Mouse (Mus musculus): ENCODE measurements around the gene Eif2d. TPM values are rescaled to one million over a fixed set of nuclear protein-coding genes. Genes with fewer than 3 reads are reported as not detected.
"Not testable (repeated sequence)": the region's sequence is repeated elsewhere in the genome, so short reads cannot be mapped to it uniquely, and the experiment has no call there.

Eif2d gene
- polyA plus RNA-seq, 1 experiment from 2014 or later = 53.6 TPM

- no peak overlapping the region for H3K9ac ChIP-seq
- H3K9me3 ChIP-seq = no peaks in the 10 kb centered on the region
- no peak overlapping the region for H3K4me3 ChIP-seq
- no peaks in the 10 kb centered on the region for H3K27me3 ChIP-seq (replicated peaks)
- no peak overlapping the region for H3K4me2 ChIP-seq
- 88% methylated on average over 11 of the region's 11 CpGs for WGBS
- H3K4me1 ChIP-seq = no peaks in the 10 kb centered on the region
- no peak overlapping the region for H3K27ac ChIP-seq
- peaks cover 39% of the 10 kb centered on the region for H3K36me3 ChIP-seq (replicated peaks)
- no peak for ATAC-seq (replicated peaks)
Measured at GRCm38 (mm10) chr1:131125987-131126744, 26.8 kb upstream of the Eif2d start.

GRCm38 (mm10) chr1:131134231-131134630 is 18.8 kb upstream of the Eif2d start:
- whole genome bisulfite sequencing = 19% methylated on average over 6 of the region's 6 CpGs
- H3K9me3 ChIP-seq = no peaks in the 10 kb centered on the region

GRCm38 (mm10) chr1:131134942-131135522 is 17.9 kb upstream of the Eif2d start:
- no peaks in the 10 kb centered on the region for H3K9me3 ChIP-seq
- no peak overlapping the region; the same call in 1 of the 2 replicates for H3K4me2 ChIP-seq
- H3K9ac ChIP-seq = no peak overlapping the region
- H3K4me1 ChIP-seq = peaks cover 44% of the 10 kb centered on the region
- no peaks in the 10 kb centered on the region for H3K27me3 ChIP-seq (replicated peaks)
- peaks cover 8% of the 10 kb centered on the region for H3K36me3 ChIP-seq (replicated peaks)
- WGBS = 43% methylated on average over 8 of the region's 8 CpGs
- H3K27ac ChIP-seq = no peak overlapping the region
- ATAC-seq (replicated peaks) = no peak
- no peak overlapping the region for H3K4me3 ChIP-seq

More at GRCm38 (mm10) chr1:131134231-131134630, 18.8 kb upstream of the Eif2d start:
- Histone ChIP-seq H3K4me2 (peak overlapping the region; percentile 15; the same call in 1 of the 2 replicates), H3K4me1 (peaks cover 41% of the 10 kb centered on the region), H3K27ac (0 out of 2 replicates have a peak overlapping the region, but pooled peaks have one; percentile 34), H3K9ac (no peak overlapping the region), H3K4me3 (no peak overlapping the region), H3K27me3 (replicated peaks) (no peaks in the 10 kb centered on the region), H3K36me3 (replicated peaks) (peaks cover 16% of the 10 kb centered on the region)
- no peak for ATAC-seq (replicated peaks)

GRCm38 (mm10) chr1:131135960-131136629 is 16.9 kb upstream of the Eif2d start:
- H3K4me1 ChIP-seq = peaks cover 44% of the 10 kb centered on the region
- peak overlapping the region; percentile 79 for H3K4me2 ChIP-seq
- H3K9ac ChIP-seq = no peak overlapping the region
- no peaks in the 10 kb centered on the region for H3K36me3 ChIP-seq (replicated peaks)
- no peak for ATAC-seq (replicated peaks)
- no peaks in the 10 kb centered on the region for H3K9me3 ChIP-seq
- H3K4me3 ChIP-seq = peak overlapping the region; percentile 68
- H3K27ac ChIP-seq = no peak overlapping the region
- 80% methylated on average over 10 of the region's 10 CpGs for WGBS
- no peaks in the 10 kb centered on the region for H3K27me3 ChIP-seq (replicated peaks)

GRCm38 (mm10) chr1:131137111-131137510 is 15.9 kb upstream of the Eif2d start:
- Histone ChIP-seq H3K9me3 (no peaks in the 10 kb centered on the region), H3K4me3 (peak overlapping the region; percentile 68), H3K27me3 (replicated peaks) (no peaks in the 10 kb centered on the region), H3K4me1 (peaks cover 44% of the 10 kb centered on the region), H3K36me3 (replicated peaks) (no peaks in the 10 kb centered on the region), H3K4me2 (peak overlapping the region; percentile 79), H3K27ac (0 out of 2 replicates have a peak overlapping the region, but pooled peaks have one; percentile 19), H3K9ac (peak overlapping the region; percentile 17)
- 4% methylated on average over 5 of the region's 5 CpGs for WGBS
- ATAC-seq (replicated peaks) = no peak

- H3K9ac ChIP-seq = peak overlapping the region; percentile 75
- H3K4me1 ChIP-seq = peaks cover 44% of the 10 kb centered on the region
- peak overlapping the region; percentile 79 for H3K4me2 ChIP-seq
- 0% methylated on average over 36 of the region's 36 CpGs for WGBS
- no peaks in the 10 kb centered on the region for H3K27me3 ChIP-seq (replicated peaks)
- ATAC-seq (replicated peaks) = peak; percentile 91
- H3K9me3 ChIP-seq = no peaks in the 10 kb centered on the region
- H3K4me3 ChIP-seq = peak overlapping the region; percentile 68
- no peaks in the 10 kb centered on the region for H3K36me3 ChIP-seq (replicated peaks)
- H3K27ac ChIP-seq = peak overlapping the region; percentile 96
Measured at GRCm38 (mm10) chr1:131137717-131138118, 15.3 kb upstream of the Eif2d start.

GRCm38 (mm10) chr1:131138191-131139016 is 14.6 kb upstream of the Eif2d start, which contains the start of gene Dyrk3:
Gene Dyrk3, minus strand, starts transcription at chr1:131138340.
- Histone ChIP-seq H3K9me3 (no peaks in the 10 kb centered on the region), H3K4me2 (peak within 1 kb of the TSS; percentile 79), H3K4me1 (peaks cover 44% of the 10 kb centered on the region), H3K9ac (peak within 1 kb of the TSS; percentile 75), H3K36me3 (replicated peaks) (no peaks in the 10 kb centered on the region), H3K27me3 (replicated peaks) (no peaks in the 10 kb centered on the region), H3K27ac (peak within 1 kb of the TSS; percentile 96), H3K4me3 (peak within 1 kb of the TSS; percentile 68)
- WGBS = 4% methylated on average over 49 of the region's 49 CpGs
- peak; percentile 98 for ATAC-seq (replicated peaks)

- Histone ChIP-seq H3K36me3 (replicated peaks) (no peaks in the 10 kb centered on the region), H3K27ac (peak overlapping the region; percentile 96; the same call in 1 of the 2 replicates), H3K27me3 (replicated peaks) (no peaks in the 10 kb centered on the region), H3K4me3 (peak overlapping the region; percentile 68), H3K4me2 (peak overlapping the region; percentile 79), H3K9me3 (no peaks in the 10 kb centered on the region), H3K4me1 (peaks cover 39% of the 10 kb centered on the region), H3K9ac (peak overlapping the region; percentile 75; the same call in 1 of the 2 replicates)
- 74% methylated on average over 11 of the region's 11 CpGs for WGBS
- no peak for ATAC-seq (replicated peaks)
Measured at GRCm38 (mm10) chr1:131139102-131140095, 13.6 kb upstream of the Eif2d start.

- H3K27ac ChIP-seq = no peak overlapping the region
- 75% methylated on average over 2 of the region's 2 CpGs for WGBS
- H3K9me3 ChIP-seq = no peaks in the 10 kb centered on the region
- peaks cover 19% of the 10 kb centered on the region for H3K4me1 ChIP-seq
- no peaks in the 10 kb centered on the region for H3K27me3 ChIP-seq (replicated peaks)
- H3K4me2 ChIP-seq = no peak overlapping the region
- no peak overlapping the region for H3K4me3 ChIP-seq
- no peak overlapping the region for H3K9ac ChIP-seq
- no peak for ATAC-seq (replicated peaks)
- H3K36me3 ChIP-seq (replicated peaks) = no peaks in the 10 kb centered on the region
Measured at GRCm38 (mm10) chr1:131141449-131141848, 11.5 kb upstream of the Eif2d start.

GRCm38 (mm10) chr1:131142472-131142871 is 10.5 kb upstream of the Eif2d start:
- Histone ChIP-seq H3K9me3 (no peaks in the 10 kb centered on the region), H3K36me3 (replicated peaks) (no peaks in the 10 kb centered on the region), H3K4me3 (no peak overlapping the region), H3K4me2 (no peak overlapping the region), H3K9ac (no peak overlapping the region), H3K27me3 (replicated peaks) (no peaks in the 10 kb centered on the region), H3K4me1 (peaks cover 11% of the 10 kb centered on the region), H3K27ac (no peak overlapping the region)
- no peak for ATAC-seq (replicated peaks)
- 91% methylated on average over 1 of the region's 1 CpGs for WGBS

GRCm38 (mm10) chr1:131145222-131145621 is 7.8 kb upstream of the Eif2d start:
- ATAC-seq (replicated peaks); H3K4me1 ChIP-seq; H3K27ac ChIP-seq; H3K4me2 ChIP-seq; H3K4me3 ChIP-seq; H3K36me3 ChIP-seq (replicated peaks); H3K9me3 ChIP-seq; H3K27me3 ChIP-seq (replicated peaks); H3K9ac ChIP-seq: not testable (repeated sequence)
- WGBS = 88% methylated on average over 3 of the region's 3 CpGs
